Mouse (Mus musculus): ENCODE results near the gene Ccar1. TPM values are rescaled to one million over a fixed set of nuclear protein-coding genes. Genes with fewer than 3 reads are reported as not detected.
"Not testable (repeated sequence)": the region's sequence is repeated elsewhere in the genome, so short reads cannot be mapped to it uniquely, and the experiment has no call there.

The Ccar1 gene
- polyA plus RNA-seq, 1 experiment from 2014 or later: 141 TPM

DNA sequence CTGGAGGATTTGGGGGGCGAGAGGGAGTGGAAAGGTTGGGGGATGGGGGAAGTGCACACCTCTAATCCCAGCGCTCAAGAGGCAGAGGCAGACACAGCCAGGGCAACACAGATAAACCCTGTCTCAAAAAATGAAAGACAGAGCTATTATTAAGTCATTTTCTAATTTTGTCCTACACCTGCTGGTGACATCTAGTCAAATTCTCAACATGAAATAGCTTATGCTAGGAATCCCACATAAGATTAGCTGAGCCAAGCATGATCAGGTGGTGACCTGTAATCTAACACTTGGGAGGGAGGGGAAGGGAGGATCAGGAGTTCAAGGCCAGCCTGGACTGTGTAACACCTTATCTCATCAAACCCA lies 986 bp upstream of the Ccar1 start:
- Histone ChIP-seq H3K4me2 (replicated peaks) (peak overlapping the region; percentile 71), H3K4me1 (peaks cover 15% of the 10 kb centered on the region; the same call in 1 of the 2 replicates), H3K9me3 (no peaks in the 10 kb centered on the region), H3K9ac (no peak overlapping the region), H3K36me3 (peaks cover 23% of the 10 kb centered on the region), H3K4me3 (peak overlapping the region; percentile 97), H3K27me3 (no peaks in the 10 kb centered on the region), H3K27ac (peak overlapping the region; percentile 94)
- 21% methylated on average over 2 of the region's 2 CpGs for WGBS
- ATAC-seq (ENCODE audit: low FRiP score, low read depth): no peak

DNA sequence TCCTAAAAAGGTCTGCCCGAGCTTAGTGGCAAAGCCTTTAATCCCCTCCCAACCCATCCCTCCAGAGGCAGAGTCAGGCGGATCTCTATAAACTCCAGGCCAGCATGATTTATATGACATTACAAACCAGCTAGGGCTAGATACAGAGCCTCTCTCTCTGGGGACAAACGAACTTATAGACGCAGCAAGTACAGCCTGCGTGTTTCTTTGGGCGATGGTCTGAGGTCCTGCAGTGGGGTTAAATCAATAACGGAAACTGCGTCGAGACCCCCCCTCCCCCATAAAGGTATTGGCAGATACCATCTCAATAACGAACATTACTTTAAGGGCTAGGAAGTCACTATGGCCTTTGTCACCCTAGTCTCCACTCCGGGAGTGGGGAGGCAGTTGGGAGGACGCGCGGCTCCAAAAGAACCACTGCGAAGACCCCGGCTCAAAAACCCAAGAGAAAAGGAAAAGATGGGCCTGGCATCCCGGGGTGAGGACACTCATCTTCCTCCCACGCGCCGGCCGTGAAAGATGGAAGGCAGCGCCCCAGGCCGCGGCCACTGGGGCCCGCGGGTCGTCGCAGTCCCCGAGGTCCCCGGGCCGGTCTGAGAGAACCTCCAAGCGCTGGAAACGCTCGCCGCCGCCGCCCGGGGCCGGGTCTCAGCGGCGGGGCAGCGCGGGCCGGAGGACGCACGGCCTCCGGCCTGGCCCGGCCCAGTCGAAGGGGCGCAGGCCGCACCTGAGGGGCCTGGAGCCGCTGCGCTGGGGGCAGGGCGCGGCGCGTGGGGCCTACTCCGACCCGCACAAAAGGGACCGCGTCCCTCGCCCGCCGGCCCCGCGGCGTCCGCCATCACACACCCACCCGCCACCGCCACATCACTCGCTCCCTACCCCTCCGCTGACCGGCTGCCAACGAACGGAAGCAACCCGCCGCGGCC lies 572 bp downstream of the Ccar1 start:
- no peaks in the 10 kb centered on the region for H3K9me3 ChIP-seq
- peak overlapping the region; percentile 71 for H3K4me2 ChIP-seq (replicated peaks)
- H3K9ac ChIP-seq: peak overlapping the region; percentile 99
- peak; percentile 71 for ATAC-seq (ENCODE audit: low FRiP score, low read depth)
- peak overlapping the region; percentile 88 for H3K27ac ChIP-seq
- H3K36me3 ChIP-seq: peaks cover 39% of the 10 kb centered on the region
- under 1% methylated on average over 55 of the region's 78 CpGs for WGBS
- H3K4me3 ChIP-seq: peak overlapping the region; percentile 97
- H3K4me1 ChIP-seq: peaks cover 15% of the 10 kb centered on the region; the same call in 1 of the 2 replicates
- no peaks in the 10 kb centered on the region for H3K27me3 ChIP-seq

- not testable (repeated sequence) for H3K9me3 ChIP-seq; H3K9ac ChIP-seq; H3K4me1 ChIP-seq; ATAC-seq (ENCODE audit: low FRiP score, low read depth); H3K4me2 ChIP-seq (replicated peaks); H3K4me3 ChIP-seq; H3K27me3 ChIP-seq; H3K27ac ChIP-seq
- WGBS: 96% methylated on average over 1 of the region's 1 CpGs
- H3K36me3 ChIP-seq: peaks cover 93% of the 10 kb centered on the region
Observed at GRCm38 (mm10) chr10:62781776-62782175, 10.3 kb downstream of the Ccar1 start.

DNA sequence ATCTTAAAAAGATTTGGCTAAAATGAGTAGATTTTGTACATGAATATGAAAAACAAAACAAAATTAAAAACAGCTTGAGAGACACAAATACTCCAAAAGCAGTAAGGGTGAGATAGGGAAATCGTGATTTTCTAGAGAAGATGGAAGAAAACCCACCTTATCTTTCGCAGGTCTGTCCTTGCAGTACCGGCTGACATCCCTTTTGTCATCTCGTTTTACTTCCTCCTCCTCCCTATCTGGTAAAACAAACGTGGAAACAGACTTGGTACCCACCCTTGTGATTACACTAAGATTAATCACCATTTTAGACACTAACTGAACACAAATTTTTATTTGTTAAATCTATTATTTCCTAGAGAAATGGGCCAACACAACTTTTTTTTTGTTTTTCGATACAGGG lies 41.3 kb downstream of the Ccar1 start:
- no peak for ATAC-seq (ENCODE audit: low FRiP score, low read depth)
- Histone ChIP-seq H3K4me3 (no peak overlapping the region), H3K4me1 (no peaks in the 10 kb centered on the region), H3K36me3 (peaks cover 94% of the 10 kb centered on the region), H3K9me3 (no peaks in the 10 kb centered on the region), H3K9ac (no peak overlapping the region), H3K27me3 (no peaks in the 10 kb centered on the region), H3K4me2 (replicated peaks) (no peak overlapping the region), H3K27ac (no peak overlapping the region)
- 89% methylated on average over 6 of the region's 6 CpGs for WGBS

GRCm38 (mm10) chr10:62739961-62740737 lies 51.9 kb downstream of the Ccar1 start:
- no peaks in the 10 kb centered on the region for H3K27me3 ChIP-seq
- no peak overlapping the region for H3K9ac ChIP-seq
- no peak for ATAC-seq (ENCODE audit: low FRiP score, low read depth)
- H3K36me3 ChIP-seq: peaks cover 50% of the 10 kb centered on the region
- no peaks in the 10 kb centered on the region for H3K4me1 ChIP-seq
- H3K4me2 ChIP-seq (replicated peaks): no peak overlapping the region
- H3K4me3 ChIP-seq: no peak overlapping the region
- no peak overlapping the region for H3K27ac ChIP-seq
- H3K9me3 ChIP-seq: no peaks in the 10 kb centered on the region
- 92% methylated on average over 4 of the region's 4 CpGs for WGBS

GRCm38 (mm10) chr10:62736965-62737688 lies 55.0 kb downstream of the Ccar1 start:
- H3K4me1 ChIP-seq: no peaks in the 10 kb centered on the region
- no peak overlapping the region for H3K4me3 ChIP-seq
- H3K36me3 ChIP-seq: peaks cover 29% of the 10 kb centered on the region
- ATAC-seq (ENCODE audit: low FRiP score, low read depth): no peak
- H3K9me3 ChIP-seq: no peaks in the 10 kb centered on the region
- H3K9ac ChIP-seq: no peak overlapping the region
- WGBS: 45% methylated on average over 4 of the region's 4 CpGs
- no peak overlapping the region for H3K27ac ChIP-seq
- no peak overlapping the region for H3K4me2 ChIP-seq (replicated peaks)
- H3K27me3 ChIP-seq: no peaks in the 10 kb centered on the region

DNA sequence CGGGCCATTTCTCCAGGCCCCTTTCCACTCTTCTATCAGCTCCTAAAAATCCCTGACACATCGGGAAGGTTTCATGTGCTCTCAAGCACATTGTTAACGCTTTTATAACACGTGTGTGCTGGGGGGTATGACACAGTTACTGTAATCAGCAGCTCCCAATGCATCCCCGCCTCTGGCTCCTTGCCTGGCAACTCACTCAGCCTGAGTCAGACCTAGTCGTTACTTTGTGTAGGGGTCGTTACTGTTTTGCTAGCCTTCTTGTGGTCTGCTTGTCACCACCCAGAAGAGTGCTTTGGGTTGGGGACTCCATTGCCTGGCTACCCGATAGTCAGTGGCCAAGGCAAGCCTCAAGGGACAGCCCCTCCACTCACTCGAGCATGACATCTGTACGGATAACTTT lies 61.3 kb downstream of the Ccar1 start:
- Histone ChIP-seq H3K27ac (no peak overlapping the region), H3K9me3 (no peaks in the 10 kb centered on the region), H3K36me3 (no peaks in the 10 kb centered on the region), H3K4me3 (no peak overlapping the region), H3K27me3 (peaks cover 10% of the 10 kb centered on the region; the same call in 1 of the 2 replicates), H3K9ac (no peak overlapping the region), H3K4me2 (replicated peaks) (no peak overlapping the region), H3K4me1 (peaks cover 5% of the 10 kb centered on the region)
- ATAC-seq (ENCODE audit: low FRiP score, low read depth): no peak
- 67% methylated on average over 10 of the region's 10 CpGs for WGBS

DNA sequence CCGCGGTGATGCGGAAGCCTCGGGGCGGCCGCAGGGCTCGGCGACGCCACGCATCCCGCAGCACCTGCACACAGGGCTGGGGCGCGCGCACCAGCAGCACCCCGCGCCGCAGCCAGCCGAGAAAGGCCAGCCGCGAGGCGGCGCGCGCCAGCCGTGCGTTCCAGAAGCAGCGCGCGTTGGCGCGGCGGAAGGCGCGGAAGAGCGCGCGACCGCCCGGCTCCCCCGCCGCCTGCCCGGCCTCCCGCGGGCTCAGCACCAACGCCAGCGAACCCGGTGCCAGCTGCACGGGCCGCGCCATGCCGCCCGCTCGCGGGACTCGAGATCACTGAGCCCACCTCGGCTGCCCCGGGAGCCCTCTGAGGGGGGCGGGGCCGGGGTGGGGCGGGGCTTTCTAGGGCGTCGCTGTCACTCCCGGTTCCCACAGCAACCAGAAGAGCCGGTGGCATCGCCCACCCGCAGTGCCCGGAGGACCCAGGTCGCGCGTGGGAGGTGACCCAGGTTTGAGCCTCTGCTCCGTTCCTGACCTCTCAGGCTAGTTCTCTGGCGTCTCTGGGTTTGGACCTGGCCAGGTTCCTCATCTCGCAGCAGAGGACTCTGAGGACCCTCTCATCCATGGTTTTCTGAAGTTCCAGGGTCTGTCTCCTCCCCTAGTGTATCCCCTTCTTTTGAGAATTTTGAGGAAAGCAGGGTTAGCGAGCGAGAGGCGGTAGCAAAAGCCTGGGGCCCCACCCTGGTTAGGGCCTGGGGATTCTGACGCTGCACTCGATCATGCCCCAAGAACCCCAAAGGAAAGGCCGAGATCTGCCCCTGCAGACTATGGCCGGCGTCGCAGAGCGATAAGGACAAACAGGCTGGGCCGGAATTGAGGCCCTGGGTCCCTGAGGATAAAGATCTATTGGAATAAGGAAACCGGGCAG lies 66.1 kb downstream of the Ccar1 start, which contains the start of gene Stox1:
Stox1 (minus strand) TSS at position 358 of the 917 bp plus-strand sequence.
- WGBS: 2% methylated on average over 63 of the region's 85 CpGs
- peaks cover 38% of the 10 kb centered on the region for H3K27me3 ChIP-seq
- no peaks in the 10 kb centered on the region for H3K36me3 ChIP-seq
- peak; percentile 76 for ATAC-seq (ENCODE audit: low FRiP score, low read depth)
- H3K9me3 ChIP-seq: no peaks in the 10 kb centered on the region
- peaks cover 13% of the 10 kb centered on the region for H3K4me1 ChIP-seq
- H3K9ac ChIP-seq: peak within 1 kb of the TSS; percentile 67
- no peak within 1 kb of the TSS for H3K27ac ChIP-seq
- peak within 1 kb of the TSS; percentile 75 for H3K4me3 ChIP-seq
- peak within 1 kb of the TSS; percentile 87 for H3K4me2 ChIP-seq (replicated peaks)

DNA sequence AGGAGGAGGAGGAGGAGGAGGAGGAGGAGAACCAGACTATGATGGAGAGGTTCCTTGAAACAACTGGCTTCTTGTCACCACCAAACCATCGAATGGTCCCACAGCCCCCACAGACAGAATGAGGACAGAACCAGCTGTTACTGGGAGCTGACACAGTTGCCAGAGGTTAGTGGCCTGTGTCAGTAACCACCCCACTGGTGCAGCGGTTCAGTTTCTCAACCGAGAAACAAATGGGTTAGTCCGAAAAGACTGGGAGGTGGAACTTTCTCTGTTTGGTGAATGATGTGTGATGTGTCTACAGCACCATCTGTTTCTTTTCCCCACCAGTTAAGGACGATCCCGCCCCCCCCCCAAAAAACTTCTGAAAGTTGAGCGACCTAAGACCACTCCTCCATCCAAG lies 67.2 kb downstream of the Ccar1 start:
- no peak overlapping the region for H3K9ac ChIP-seq
- H3K36me3 ChIP-seq: no peaks in the 10 kb centered on the region
- peak overlapping the region; percentile 87 for H3K4me2 ChIP-seq (replicated peaks)
- 0 out of 2 replicates have a peak overlapping the region, but pooled peaks have one; percentile 75 for H3K4me3 ChIP-seq
- WGBS: 19% methylated on average over 7 of the region's 7 CpGs
- no peaks in the 10 kb centered on the region for H3K9me3 ChIP-seq
- peaks cover 38% of the 10 kb centered on the region for H3K27me3 ChIP-seq
- H3K4me1 ChIP-seq: peaks cover 13% of the 10 kb centered on the region
- no peak overlapping the region for H3K27ac ChIP-seq
- ATAC-seq (ENCODE audit: low FRiP score, low read depth): no peak

DNA sequence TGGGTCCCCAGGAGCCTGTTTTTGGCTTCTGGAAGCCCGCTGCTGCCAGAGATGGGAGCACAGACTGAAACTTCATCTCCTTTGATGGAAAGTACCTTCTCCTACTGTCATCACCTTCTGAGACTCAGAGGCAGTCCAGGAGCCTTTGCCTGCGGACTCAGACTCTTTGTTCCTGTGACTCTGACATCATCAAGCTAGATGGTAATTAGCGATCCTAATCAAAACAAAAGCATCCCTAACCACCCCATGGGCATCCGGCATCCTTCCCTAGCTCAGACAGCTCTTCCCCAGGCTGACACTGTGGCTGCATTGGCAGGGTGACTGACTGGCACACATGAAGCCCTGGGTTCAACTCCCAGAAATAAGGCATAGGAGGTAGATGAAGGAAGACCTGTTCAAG lies 69.4 kb downstream of the Ccar1 start:
- Histone ChIP-seq H3K27me3 (peaks cover 38% of the 10 kb centered on the region), H3K36me3 (no peaks in the 10 kb centered on the region), H3K9me3 (no peaks in the 10 kb centered on the region), H3K4me3 (no peak overlapping the region), H3K27ac (no peak overlapping the region), H3K4me1 (peaks cover 13% of the 10 kb centered on the region), H3K9ac (no peak overlapping the region), H3K4me2 (replicated peaks) (no peak overlapping the region)
- no peak for ATAC-seq (ENCODE audit: low FRiP score, low read depth)
- 28% methylated on average over 4 of the region's 4 CpGs for WGBS

- not testable (repeated sequence) for H3K4me1 ChIP-seq; ATAC-seq (ENCODE audit: low FRiP score, low read depth)
- WGBS: 89% methylated on average over 8 of the region's 8 CpGs
Observed at GRCm38 (mm10) chr10:62720574-62720973, 71.5 kb downstream of the Ccar1 start.

More at GRCm38 (mm10) chr10:62720574-62720973, 71.5 kb downstream of the Ccar1 start:
- H3K9ac ChIP-seq; H3K36me3 ChIP-seq; H3K4me3 ChIP-seq; H3K27ac ChIP-seq; H3K9me3 ChIP-seq; H3K4me2 ChIP-seq (replicated peaks): not testable (repeated sequence)
- H3K27me3 ChIP-seq: peaks cover 28% of the 10 kb centered on the region

Measured in limb, embryonic 13.5 days (tissue).